7 mouse cellular contexts compared by ENCODE assay signal in genomic region chr4:43492821-43493185, GRCm38 (mm10). TPM values are rescaled to one million over a fixed set of nuclear protein-coding genes. Genes with fewer than 3 reads are reported as not detected.
DNase-seq lines count a peak whose midpoint lies in the region; ATAC-seq lines count a peak whose summit lies in the region.

Gene Ccdc107, plus strand, starts transcription at chr4:43492900.

- peak; percentile 93 for DNase-seq in adrenal gland, postnatal 14 days
- peak; percentile 96 for DNase-seq in embryonic facial prominence, embryonic 11.5 days (ENCODE audit: low spot score)
- DNase-seq in kidney, adult 11 months: peak; percentile 97
- DNase-seq in limb, embryonic 10.5 days (ENCODE audit: low spot score): peak; percentile 89
- peak; percentile 83 for DNase-seq in spleen, adult 12 weeks (ENCODE audit: low spot score)

- peak; percentile 96 for ATAC-seq in embryonic facial prominence, embryonic 11.5 days (replicated peaks; ENCODE audit: insufficient number of reproducible peaks, low FRiP score, low TSS enrichment, low read depth)
- peak; percentile 94 for ATAC-seq in granulocyte monocyte progenitor cell, adult 5-6 weeks (replicated peaks; ENCODE audit: poor library complexity, severe bottlenecking)
- peak; percentile 98 for ATAC-seq in midbrain, embryonic 13.5 days

- H3K4me1 ChIP-seq in embryonic facial prominence, embryonic 11.5 days (ENCODE audit: control insufficient read depth, insufficient read depth, low read length): no peaks in the 10 kb centered on the region; the same call in none of the 2 replicates
- H3K4me1 ChIP-seq in limb, embryonic 10.5 days: peaks cover 19% of the 10 kb centered on the region
- peaks cover 31% of the 10 kb centered on the region for H3K4me1 ChIP-seq in midbrain, embryonic 13.5 days (replicated peaks)

- H3K36me3 ChIP-seq in embryonic facial prominence, embryonic 11.5 days (replicated peaks; ENCODE audit: control insufficient read depth, insufficient read depth, low read depth, low read length): 0 out of 2 replicates have a peak, but pooled peaks cover 3% of the 10 kb centered on the region
- peaks cover 26% of the 10 kb centered on the region for H3K36me3 ChIP-seq in limb, embryonic 10.5 days
- H3K36me3 ChIP-seq in midbrain, embryonic 13.5 days: 0 out of 2 replicates have a peak, but pooled peaks cover 9% of the 10 kb centered on the region

- H3K27ac ChIP-seq in embryonic facial prominence, embryonic 11.5 days (replicated peaks; ENCODE audit: low read depth, low read length): peak within 1 kb of the TSS; percentile 60
- H3K27ac ChIP-seq in limb, embryonic 10.5 days: peak within 1 kb of the TSS; percentile 92
- peak within 1 kb of the TSS; percentile 89 for H3K27ac ChIP-seq in midbrain, embryonic 13.5 days

- H3K9ac ChIP-seq in embryonic facial prominence, embryonic 11.5 days (replicated peaks; ENCODE audit: low read length): peak within 1 kb of the TSS; percentile 58
- H3K9ac ChIP-seq in midbrain, embryonic 13.5 days (replicated peaks): peak within 1 kb of the TSS; percentile 80

- no peaks in the 10 kb centered on the region for H3K27me3 ChIP-seq in embryonic facial prominence, embryonic 11.5 days (ENCODE audit: control insufficient read depth, insufficient read depth, low read length)
- no peaks in the 10 kb centered on the region for H3K27me3 ChIP-seq in limb, embryonic 10.5 days (ENCODE audit: low read depth, poor library complexity, severe bottlenecking)
- no peaks in the 10 kb centered on the region for H3K27me3 ChIP-seq in midbrain, embryonic 13.5 days

- H3K9me3 ChIP-seq in embryonic facial prominence, embryonic 11.5 days (replicated peaks; ENCODE audit: control insufficient read depth, low read length): no peaks in the 10 kb centered on the region
- no peaks in the 10 kb centered on the region for H3K9me3 ChIP-seq in limb, embryonic 10.5 days (replicated peaks)
- H3K9me3 ChIP-seq in midbrain, embryonic 13.5 days: no peaks in the 10 kb centered on the region

- H3K4me3 ChIP-seq in embryonic facial prominence, embryonic 11.5 days (ENCODE audit: low read depth, low read length): peak within 1 kb of the TSS; percentile 52
- H3K4me3 ChIP-seq in limb, embryonic 10.5 days: peak within 1 kb of the TSS; percentile 79
- H3K4me3 ChIP-seq in midbrain, embryonic 13.5 days (replicated peaks): peak within 1 kb of the TSS; percentile 74

- peak within 1 kb of the TSS; percentile 61 for H3K4me2 ChIP-seq in embryonic facial prominence, embryonic 11.5 days (ENCODE audit: low read depth, low read length)
- peak within 1 kb of the TSS; percentile 67 for H3K4me2 ChIP-seq in midbrain, embryonic 13.5 days (replicated peaks)

- WGBS in embryonic facial prominence, embryonic 11.5 days: under 1% methylated on average over 25 of the region's 25 CpGs
- under 1% methylated on average over 25 of the region's 25 CpGs for WGBS in limb, embryonic 10.5 days
- WGBS in midbrain, embryonic 13.5 days: under 1% methylated on average over 25 of the region's 25 CpGs

RNA-seq across cellular contexts. Expression of gene Ccdc107, which starts in this region (rescaled TPM):
- 48.3 and 50.0 TPM in 2 replicates for total RNA-seq in adrenal gland, postnatal 14 days (2021)
- polyA plus RNA-seq in embryonic facial prominence, embryonic 11.5 days (2014; fragmentation: Nextera tagmentation; extraction: Ambion mirVana): 54.6 and 61.1 TPM in 2 replicates
- 28.2 and 44.7 TPM in 2 replicates for total RNA-seq in granulocyte monocyte progenitor cell, adult 5-6 weeks (2014; fragmentation: Nextera tagmentation)
- total RNA-seq in granulocyte monocyte progenitor cell, adult 5-6 weeks (2017): 48.0 and 56.1 TPM in 2 replicates
- 44.3 and 50.8 TPM in 2 replicates for polyA plus RNA-seq in limb, embryonic 10.5 days (2016; fragmentation: Nextera tagmentation; extraction: Ambion mirVana)
- 54.4 and 60.3 TPM in 2 replicates for polyA plus RNA-seq in midbrain, embryonic 13.5 days (2015; fragmentation: Nextera tagmentation; extraction: Ambion mirVana)

Comparison
In these comparisons a context has a peak if more than half of its experiments do, and no peak if none do; other contexts are left out.
1. Peak in every context shown above with its lines: DNase-seq, ATAC-seq, H3K4me3 ChIP-seq and H3K27ac ChIP-seq.